Mouse (Mus musculus) heart, adult 2 months (tissue): ENCODE measurements around the gene Dgat2. TPM values are rescaled to one million over a fixed set of nuclear protein-coding genes. Genes with fewer than 3 reads are reported as not detected.

Source experiments
- DNase-seq, 2 experiments: peaks; one replicate each; pipeline ENCODE4 v3.0.0; 2021
- H3K27ac ChIP-seq: fragments of 200-600 bp; 2 replicates; pipeline ENCODE4 v1.8.1; 2022
- H3K27me3 ChIP-seq: fragments of 200-500 bp; 2 replicates; pipeline ENCODE4 v1.6.1; 2012; ENCODE audit warnings: mild to moderate bottlenecking, low read length, inconsistent platforms, mixed read lengths; ENCODE audit not compliant: control insufficient read depth, insufficient read depth
- H3K36me3 ChIP-seq: fragments of 200-500 bp; 2 replicates; pipeline ENCODE4 v1.6.1; 2012; ENCODE audit warnings: low read length, inconsistent platforms; ENCODE audit not compliant: control insufficient read depth, insufficient read depth
- H3K4me1 ChIP-seq: fragments of 200-500 bp; 2 replicates; pipeline ENCODE4 v1.6.1; 2011; ENCODE audit warnings: low read length; ENCODE audit not compliant: control insufficient read depth, insufficient read depth
- H3K4me3 ChIP-seq: fragments of 200-600 bp; 2 replicates; pipeline ENCODE4 v1.8.1; 2022
- H3K79me2 ChIP-seq: fragments of 200-500 bp; replicated peaks from 2 replicates; pipeline ENCODE4 v1.6.1; 2012; ENCODE audit warnings: mild to moderate bottlenecking, inconsistent platforms, low read length, moderate library complexity, mixed read lengths; ENCODE audit not compliant: control insufficient read depth, insufficient read depth
- H3K9ac ChIP-seq: fragments of 200-500 bp; 2 replicates; pipeline ENCODE4 v1.6.1; 2012; ENCODE audit warnings: low read depth, mild to moderate bottlenecking, control low read depth, inconsistent platforms, low read length, mixed read lengths
- CTCF ChIP-seq: fragments of 200-600 bp; IDR thresholded peaks from 2 replicates; pipeline ENCODE4 v1.8.1; 2022; ENCODE audit warnings: antibody characterized with exemption, mild to moderate bottlenecking, moderate library complexity
- EP300 ChIP-seq: fragments of 200-500 bp; IDR thresholded peaks from 2 replicates; pipeline ENCODE4 v1.6.1; 2011; ENCODE audit warnings: low read depth, low read length, control low read depth; ENCODE audit not compliant: insufficient read depth
- POLR2A ChIP-seq: fragments of 200-500 bp; IDR thresholded peaks from 2 replicates; pipeline ENCODE4 v1.6.1; 2011; ENCODE audit warnings: mild to moderate bottlenecking, low read depth, low read length, control low read depth; ENCODE audit not compliant: insufficient read depth
- WGBS: fragments of 180-500 bp; shearing (Covaris S2); methylation state at CpG from one replicate; pipeline ENCODE4 v1.1.7; 2018; 5-methylcytosine and 5-hydroxymethylcytosine counted together
- intact Hi-C: fragments of 180-260 bp; cut with DNase I; formaldehyde crosslinking; loops from one replicate; pipeline ENCODE4 v1.15.1; 2025
- polyA plus RNA-seq: library from polyadenylated mRNA; depleted of rRNA; stranded (reverse); fragments of >200 nt; gene quantifications from 2 replicates; pipeline ENCODE4 v1.2.3, GENCODE M21; 2012
- total RNA-seq, 2 experiments: library from RNA; stranded (reverse); gene quantifications; 2 replicates each; pipeline ENCODE4 v1.2.3; 2021

Gene Dgat2
- total and polyA plus RNA-seq, 3 experiments: 309 to 390 (median 376) TPM

- Histone ChIP-seq H3K4me1 (peaks cover 25% of the 10 kb centered on the region), H3K79me2 (peaks cover 12% of the 10 kb centered on the region), H3K9ac (no peak overlapping the region), H3K4me3 (peak overlapping the region; percentile 5; the same call in 1 of the 2 replicates), H3K27me3 (no peaks in the 10 kb centered on the region), H3K36me3 (peaks cover 3% of the 10 kb centered on the region; the same call in 1 of the 2 replicates), H3K27ac (peak overlapping the region; percentile 76)
- 23% methylated on average over 6 of the region's 6 CpGs for WGBS
- intact Hi-C loops: no loop called here
- TF ChIP-seq CTCF: no peak
- no peak for TF ChIP-seq POLR2A
- no peak for TF ChIP-seq EP300
- no peak for DNase-seq
Measured at GRCm38 (mm10) chr7:99131819-99132353, 50.6 kb downstream of the Dgat2 start.

- Histone ChIP-seq H3K4me3 (no peak overlapping the region), H3K4me1 (peaks cover 28% of the 10 kb centered on the region), H3K79me2 (peaks cover 8% of the 10 kb centered on the region; the same call in 1 of the 2 replicates), H3K27ac (peak overlapping the region; percentile 26; the same call in 1 of the 2 replicates), H3K9ac (no peak overlapping the region), H3K36me3 (no peaks in the 10 kb centered on the region; the same call in 1 of the 2 replicates), H3K27me3 (no peaks in the 10 kb centered on the region)
- no peak for DNase-seq
- intact Hi-C loops: no loop called here
- WGBS: 77% methylated on average over 8 of the region's 8 CpGs
- no peak for TF ChIP-seq POLR2A
- TF ChIP-seq CTCF: no peak
- no peak for TF ChIP-seq EP300
Measured at GRCm38 (mm10) chr7:99128965-99129364, 53.6 kb downstream of the Dgat2 start.

GRCm38 (mm10) chr7:99128020-99128950 is 54.2 kb downstream of the Dgat2 start:
- Histone ChIP-seq H3K27me3 (no peaks in the 10 kb centered on the region), H3K9ac (no peak overlapping the region), H3K4me1 (peaks cover 29% of the 10 kb centered on the region), H3K27ac (peak overlapping the region; percentile 26; the same call in 1 of the 2 replicates), H3K4me3 (no peak overlapping the region), H3K79me2 (peaks cover 11% of the 10 kb centered on the region), H3K36me3 (no peaks in the 10 kb centered on the region; the same call in 1 of the 2 replicates)
- DNase-seq: no peak
- 68% methylated on average over 10 of the region's 10 CpGs for WGBS
- TF ChIP-seq POLR2A (no peak), EP300 (no peak), CTCF (no peak)
- intact Hi-C loops: no loop called here

DNA sequence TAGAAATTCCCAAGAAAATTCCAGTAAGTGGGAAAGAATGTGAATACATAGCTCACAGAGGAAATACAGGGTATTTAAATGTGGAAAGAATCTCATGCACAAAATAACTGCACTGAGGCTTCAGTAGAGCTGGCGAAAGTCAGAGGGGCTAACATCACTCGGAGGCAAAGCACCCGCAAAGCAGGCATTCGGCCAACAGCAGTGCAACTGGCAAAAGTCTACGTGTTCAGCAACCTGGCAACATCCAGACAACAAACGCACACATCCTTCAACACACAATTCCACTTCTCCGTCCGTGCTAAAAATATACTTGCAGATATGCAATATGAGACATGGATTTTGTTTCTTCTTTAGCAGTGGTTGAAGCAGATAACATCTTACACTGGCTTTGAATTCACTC is 56.5 kb downstream of the Dgat2 start:
- Histone ChIP-seq H3K4me1 (peaks cover 26% of the 10 kb centered on the region), H3K27me3 (no peaks in the 10 kb centered on the region), H3K9ac (no peak overlapping the region), H3K79me2 (peaks cover 13% of the 10 kb centered on the region), H3K4me3 (no peak overlapping the region), H3K27ac (peak overlapping the region; percentile 6; the same call in 1 of the 2 replicates), H3K36me3 (peaks cover 2% of the 10 kb centered on the region; the same call in 1 of the 2 replicates)
- TF ChIP-seq CTCF: no peak
- DNase-seq: peak; percentile 54 to 66
- 10% methylated on average over 8 of the region's 8 CpGs for WGBS
- intact Hi-C loops: no loop called here

DNA sequence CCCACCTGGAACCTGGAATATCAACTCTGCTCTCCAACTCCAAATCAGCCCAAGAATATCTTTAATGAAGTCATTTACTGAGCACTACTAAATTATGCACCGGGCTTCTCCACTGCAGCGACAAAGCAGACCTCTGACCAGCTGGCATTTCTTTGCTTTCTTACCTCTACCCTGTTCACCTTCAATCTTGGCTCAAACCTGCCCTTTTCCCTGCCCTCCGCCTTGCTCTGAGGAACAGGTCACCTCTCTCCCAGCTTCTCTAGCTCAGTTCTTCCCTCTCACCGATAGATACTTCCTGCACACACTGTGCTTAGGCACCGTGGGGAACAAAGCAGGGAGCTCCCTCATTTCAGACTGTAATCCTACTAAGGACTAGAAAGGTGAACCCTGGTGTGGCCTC is 59.9 kb downstream of the Dgat2 start:
- 48% methylated on average over 5 of the region's 5 CpGs for WGBS
- H3K9ac ChIP-seq: no peak overlapping the region
- intact Hi-C loops: no loop called here

More for the DNA sequence above, 59.9 kb downstream of the Dgat2 start:
- TF ChIP-seq EP300 (no peak), POLR2A (no peak), CTCF (no peak)
- Histone ChIP-seq H3K79me2 (peaks cover 9% of the 10 kb centered on the region), H3K27ac (no peak overlapping the region), H3K27me3 (no peaks in the 10 kb centered on the region), H3K4me3 (no peak overlapping the region), H3K4me1 (peaks cover 24% of the 10 kb centered on the region), H3K36me3 (peaks cover 2% of the 10 kb centered on the region; the same call in 1 of the 2 replicates)
- DNase-seq: no peak
